8 mouse cellular contexts compared by ENCODE assay signal in genomic region chr15:99456338-99456962, GRCm38 (mm10). TPM values are rescaled to one million over a fixed set of nuclear protein-coding genes. Genes with fewer than 3 reads are reported as not detected.
DNase-seq lines count a peak whose midpoint lies in the region; ATAC-seq lines count a peak whose summit lies in the region.

No protein-coding gene starts in this region.

- H3K4me1 ChIP-seq in embryonic facial prominence, embryonic 11.5 days (ENCODE audit: control insufficient read depth, insufficient read depth, low read length) = no peaks in the 10 kb centered on the region; the same call in 1 of the 2 replicates
- peaks cover 55% of the 10 kb centered on the region for H3K4me1 ChIP-seq in hindbrain, embryonic 15.5 days (replicated peaks)
- H3K4me1 ChIP-seq in midbrain, embryonic 10.5 days = peaks cover 53% of the 10 kb centered on the region

- H3K27ac ChIP-seq in embryonic facial prominence, embryonic 11.5 days (replicated peaks; ENCODE audit: low read depth, low read length) = peak overlapping the region; percentile 89
- peak overlapping the region; percentile 95 for H3K27ac ChIP-seq in hindbrain, embryonic 15.5 days (replicated peaks)
- peak overlapping the region; percentile 94 for H3K27ac ChIP-seq in midbrain, embryonic 10.5 days (replicated peaks)

- no peaks in the 10 kb centered on the region for H3K27me3 ChIP-seq in embryonic facial prominence, embryonic 11.5 days (ENCODE audit: control insufficient read depth, insufficient read depth, low read length)
- no peaks in the 10 kb centered on the region for H3K27me3 ChIP-seq in hindbrain, embryonic 15.5 days
- H3K27me3 ChIP-seq in midbrain, embryonic 10.5 days (ENCODE audit: low read depth, poor library complexity, severe bottlenecking) = no peaks in the 10 kb centered on the region

- peak overlapping the region; percentile 92 for H3K4me3 ChIP-seq in embryonic facial prominence, embryonic 11.5 days (ENCODE audit: low read depth, low read length)
- H3K4me3 ChIP-seq in hindbrain, embryonic 15.5 days = peak overlapping the region; percentile 94
- peak overlapping the region; percentile 95 for H3K4me3 ChIP-seq in midbrain, embryonic 10.5 days

- no peak for ATAC-seq in embryonic facial prominence, embryonic 11.5 days (replicated peaks; ENCODE audit: insufficient number of reproducible peaks, low FRiP score, low TSS enrichment, low read depth)
- ATAC-seq in hindbrain, embryonic 15.5 days (ENCODE audit: low FRiP score, low read depth) = no peak
- ATAC-seq in monocyte, adult 5-6 weeks (replicated peaks; ENCODE audit: insufficient number of reproducible peaks, low FRiP score, low TSS enrichment, poor library complexity, severe bottlenecking) = no peak

- H3K9me3 ChIP-seq in embryonic facial prominence, embryonic 11.5 days (replicated peaks; ENCODE audit: control insufficient read depth, low read length) = no peaks in the 10 kb centered on the region
- no peaks in the 10 kb centered on the region for H3K9me3 ChIP-seq in hindbrain, embryonic 15.5 days
- no peaks in the 10 kb centered on the region for H3K9me3 ChIP-seq in midbrain, embryonic 10.5 days (replicated peaks)

- 20% methylated on average over 7 of the region's 7 CpGs for WGBS in embryonic facial prominence, embryonic 11.5 days
- 7% methylated on average over 7 of the region's 7 CpGs for WGBS in hindbrain, embryonic 15.5 days
- WGBS in midbrain, embryonic 10.5 days = 25% methylated on average over 7 of the region's 7 CpGs

- H3K36me3 ChIP-seq in embryonic facial prominence, embryonic 11.5 days (replicated peaks; ENCODE audit: control insufficient read depth, insufficient read depth, low read depth, low read length) = no peaks in the 10 kb centered on the region
- no peaks in the 10 kb centered on the region for H3K36me3 ChIP-seq in hindbrain, embryonic 15.5 days
- H3K36me3 ChIP-seq in midbrain, embryonic 10.5 days = peaks cover 41% of the 10 kb centered on the region

- intact Hi-C loops in left cerebral cortex, postnatal 4 days (cut with DNase I) = no loop called here
- intact Hi-C loops in left cerebral cortex, postnatal 25 days (cut with DNase I) = no loop called here

- H3K9ac ChIP-seq in embryonic facial prominence, embryonic 11.5 days (replicated peaks; ENCODE audit: low read length) = peak overlapping the region; percentile 78
- peak overlapping the region; percentile 81 for H3K9ac ChIP-seq in hindbrain, embryonic 15.5 days

- peak overlapping the region; percentile 79 for H3K4me2 ChIP-seq in embryonic facial prominence, embryonic 11.5 days (ENCODE audit: low read depth, low read length)
- H3K4me2 ChIP-seq in hindbrain, embryonic 15.5 days = peak overlapping the region; percentile 89

- DNase-seq in left cerebral cortex, postnatal 4 days = peak; percentile 67
- no peak for DNase-seq in left cerebral cortex, postnatal 25 days (ENCODE audit: low spot score in 2 of 2)
- no peak for DNase-seq in embryonic facial prominence, embryonic 11.5 days (ENCODE audit: low spot score)
- DNase-seq in midbrain, embryonic 10.5 days (ENCODE audit: low spot score) = no peak
- no peak for DNase-seq in natural killer cell, adult 2 months (ENCODE audit: low spot score in 2 of 2)
- no peak for DNase-seq in right cerebral cortex, adult 2 months (ENCODE audit: low spot score in 2 of 2)

RNA-seq across cellular contexts. Expression of gene Nckap5l, which starts 1.1 kb away (rescaled TPM):
- 10 to 100 TPM; 39.0 to 39.2 TPM for total RNA-seq in left cerebral cortex, postnatal 4 days (2021)
- total RNA-seq in left cerebral cortex, postnatal 25 days (2021) = 10 to 100 TPM; 16.8 to 22.3 TPM
- polyA plus RNA-seq in embryonic facial prominence, embryonic 11.5 days (2014; fragmentation: Nextera tagmentation; extraction: Ambion mirVana) = 9.0 and 9.7 TPM in 2 replicates
- polyA plus RNA-seq in hindbrain, embryonic 15.5 days (2015; fragmentation: Nextera tagmentation; extraction: Ambion mirVana) = 14.7 and 17.1 TPM in 2 replicates
- 11.0 and 11.3 TPM in 2 replicates for polyA plus RNA-seq in midbrain, embryonic 10.5 days (2016; fragmentation: Nextera tagmentation; extraction: Ambion mirVana)
- 1.2 to 3.4 TPM (median 1.2 TPM) in 3 replicates for total RNA-seq in monocyte, adult 5-6 weeks (2017)

RNA-seq across cellular contexts. Expression of gene Bcdin3d, which starts 18.1 kb away (rescaled TPM):
- total RNA-seq in left cerebral cortex, postnatal 4 days (2021) = 1 to 10 TPM; 7.8 to 8.0 TPM
- 1 to 10 TPM; 4.6 to 4.9 TPM for total RNA-seq in left cerebral cortex, postnatal 25 days (2021)
- 15.1 and 16.7 TPM in 2 replicates for polyA plus RNA-seq in embryonic facial prominence, embryonic 11.5 days (2014; fragmentation: Nextera tagmentation; extraction: Ambion mirVana)
- 16.4 and 17.7 TPM in 2 replicates for polyA plus RNA-seq in hindbrain, embryonic 15.5 days (2015; fragmentation: Nextera tagmentation; extraction: Ambion mirVana)
- 21.3 and 22.1 TPM in 2 replicates for polyA plus RNA-seq in midbrain, embryonic 10.5 days (2016; fragmentation: Nextera tagmentation; extraction: Ambion mirVana)
- total RNA-seq in monocyte, adult 5-6 weeks (2017) = 6.8 to 12.5 TPM (median 7.3 TPM) in 3 replicates
